Mouse (Mus musculus): ENCODE measurements at regions not wholly inside any gene's neighbourhood (a gene's known extent, or its start where the extent isn't known, plus 50 kb on each side); places are given as distances from the start of the nearest gene placed in this dataset.

GRCm38 (mm10) chr8:35256958-35257357, 508.6 kb upstream of the Gm19410 start:
- TF ChIP-seq MEF2A (IDR thresholded peaks at IDR 0.05; ENCODE audit: extremely low read depth, insufficient replicate concordance, low read depth, low read length, poor library complexity, severe bottlenecking) (no peak), ZC3H11A (IDR thresholded peaks at IDR 0.05; ENCODE audit: low read depth, low read length) (no peak)
